Mouse (Mus musculus) forebrain, postnatal 0 days (tissue): ENCODE results near the gene Ypel5. TPM values are rescaled to one million over a fixed set of nuclear protein-coding genes. Genes with fewer than 3 reads are reported as not detected.

Source experiments
- ATAC-seq: fragments of 200-750 bp; cut with Nextera tagmentation; 2 replicates; pipeline ENCODE4 v1.8.0; 2017; ENCODE audit warnings: mild to moderate bottlenecking, moderate library complexity
- DNase-seq: peaks from one replicate; pipeline ENCODE4 v3.0.0-alpha.2; 2015
- H3K27ac ChIP-seq: fragments of 300-500 bp; sonication (generic); 2 replicates; pipeline ENCODE4 v1.5.1; 2014; ENCODE audit warnings: low read depth, mild to moderate bottlenecking, antibody characterized with exemption, low read length, moderate library complexity, mixed read lengths
- H3K27me3 ChIP-seq: fragments of 300-500 bp; sonication (generic); 2 replicates; pipeline ENCODE4 v1.6.1; 2014; ENCODE audit warnings: mild to moderate bottlenecking, low read length, mixed read lengths; ENCODE audit not compliant: insufficient read depth
- H3K36me3 ChIP-seq: fragments of 300-500 bp; sonication (generic); 2 replicates; pipeline ENCODE4 v1.6.1; 2014; ENCODE audit warnings: mild to moderate bottlenecking, moderate library complexity; ENCODE audit not compliant: insufficient read depth
- H3K4me1 ChIP-seq: fragments of 300-500 bp; sonication (generic); 2 replicates; pipeline ENCODE4 v1.6.1; 2014; ENCODE audit warnings: antibody characterized with exemption; ENCODE audit not compliant: insufficient read depth
- H3K4me2 ChIP-seq: fragments of 300-500 bp; sonication (generic); 2 replicates; pipeline ENCODE4 v1.6.1; 2014; ENCODE audit warnings: low read depth, mild to moderate bottlenecking, moderate library complexity
- H3K4me3 ChIP-seq: fragments of 300-500 bp; sonication (generic); 2 replicates; pipeline ENCODE4 v1.5.1; 2014; ENCODE audit warnings: low read depth, low read length, mixed read lengths
- H3K9ac ChIP-seq: fragments of 300-500 bp; sonication (generic); 2 replicates; pipeline ENCODE4 v1.6.1; 2014; ENCODE audit warnings: mild to moderate bottlenecking
- H3K9me3 ChIP-seq: fragments of 300-500 bp; sonication (generic); 2 replicates; pipeline ENCODE4 v1.6.1; 2016; ENCODE audit warnings: low read length
- CTCF ChIP-seq: sonication (generic); IDR thresholded peaks from 2 replicates; pipeline ENCODE4 v1.5.1; 2016; ENCODE audit warnings: antibody characterized with exemption, control low read depth, low read depth
- WGBS: fragments of 180-500 bp; shearing (Covaris S2); extraction: QIAGEN DNeasy Blood & Tissue Kit; methylation state at CpG from one replicate; pipeline ENCODE4 v1.1.7; 2014; 5-methylcytosine and 5-hydroxymethylcytosine counted together
- polyA plus RNA-seq: library from polyadenylated mRNA; unstranded; fragments of >200 nt; fragmentation: Nextera tagmentation; extraction: Ambion mirVana; gene quantifications from 2 replicates; pipeline ENCODE4 v1.2.1, GENCODE M21; 2015
- total RNA-seq: library from RNA; depleted of rRNA; stranded (reverse); fragments of >200 nt; gene quantifications from 2 replicates; pipeline ENCODE4 v1.2.3, GENCODE M21; 2014

The Ypel5 gene
- total and polyA plus RNA-seq, 2 experiments from 2014 or later = 73.5 to 128 TPM

- no peak for DNase-seq
- no peak for TF ChIP-seq CTCF
- no peak for ATAC-seq
Measured at GRCm38 (mm10) chr17:72878979-72879378, 42.7 kb downstream of the Ypel5 start.

DNA sequence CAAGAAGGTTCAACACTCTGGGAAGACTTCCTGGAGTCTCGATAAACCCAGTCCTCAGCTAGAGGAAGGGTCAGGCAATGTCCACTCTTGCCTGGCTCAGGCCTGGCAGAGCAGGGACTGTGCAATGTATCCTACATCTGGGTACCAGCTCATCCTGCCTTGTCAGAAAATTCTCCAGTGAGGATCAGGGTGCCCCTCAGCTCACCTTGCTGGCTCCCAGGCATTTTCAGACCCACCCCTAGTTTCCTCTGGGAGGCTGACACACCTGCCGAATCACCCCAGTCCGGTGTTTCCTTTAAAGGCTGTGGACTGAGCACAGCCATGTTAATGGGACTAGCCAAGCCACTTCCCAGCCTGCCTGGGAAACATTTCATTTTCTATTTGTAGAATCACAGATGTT, 43.9 kb downstream of the Ypel5 start:
- no peak for TF ChIP-seq CTCF
- Histone ChIP-seq H3K4me1 (no peaks in the 10 kb centered on the region), H3K27me3 (no peaks in the 10 kb centered on the region), H3K27ac (no peak overlapping the region), H3K36me3 (no peaks in the 10 kb centered on the region), H3K9ac (no peak overlapping the region), H3K4me3 (no peak overlapping the region), H3K9me3 (no peaks in the 10 kb centered on the region), H3K4me2 (no peak overlapping the region)
- DNase-seq = no peak
- no peak for ATAC-seq
- WGBS = 82% methylated on average over 3 of the region's 3 CpGs

More at GRCm38 (mm10) chr17:72878979-72879378, 42.7 kb downstream of the Ypel5 start:
- Histone ChIP-seq H3K4me2 (no peak overlapping the region), H3K9ac (no peak overlapping the region), H3K4me3 (no peak overlapping the region), H3K9me3 (peaks cover 4% of the 10 kb centered on the region; the same call in 1 of the 2 replicates), H3K27ac (no peak overlapping the region), H3K4me1 (no peaks in the 10 kb centered on the region), H3K27me3 (no peaks in the 10 kb centered on the region), H3K36me3 (no peaks in the 10 kb centered on the region)
- WGBS = 93% methylated on average over 9 of the region's 9 CpGs

- no peaks in the 10 kb centered on the region for H3K9me3 ChIP-seq
- no peak for ATAC-seq
- no peak overlapping the region for H3K4me2 ChIP-seq
- WGBS = 66% methylated on average over 3 of the region's 3 CpGs
- no peaks in the 10 kb centered on the region for H3K36me3 ChIP-seq
- H3K9ac ChIP-seq = no peak overlapping the region
- no peak for DNase-seq
- no peaks in the 10 kb centered on the region for H3K27me3 ChIP-seq
- H3K27ac ChIP-seq = no peak overlapping the region
- TF ChIP-seq CTCF = no peak
- H3K4me1 ChIP-seq = no peaks in the 10 kb centered on the region
- no peak overlapping the region for H3K4me3 ChIP-seq
Measured at GRCm38 (mm10) chr17:72881051-72881450, 44.8 kb downstream of the Ypel5 start.

DNA sequence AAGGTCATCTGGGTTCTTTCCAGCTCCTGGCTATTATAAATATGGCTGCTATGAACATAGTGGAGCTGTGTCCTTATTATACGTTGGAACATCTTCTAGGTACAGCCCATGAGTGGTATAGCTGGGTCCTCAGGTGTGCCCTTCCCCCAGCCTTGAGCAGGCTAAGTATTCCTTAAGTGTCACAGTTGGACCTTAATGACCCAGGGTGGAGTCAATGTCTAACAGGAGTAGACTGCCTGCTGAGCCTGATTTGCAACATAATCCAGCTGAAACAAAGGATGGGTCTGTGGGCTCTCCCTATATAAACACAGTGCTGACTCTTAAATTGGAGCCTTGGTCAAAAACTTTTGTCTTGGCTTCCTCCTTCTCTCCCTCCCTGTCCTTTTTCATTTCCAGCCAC, 45.6 kb downstream of the Ypel5 start:
- no peak overlapping the region for H3K27ac ChIP-seq
- 45% methylated on average over 1 of the region's 1 CpGs for WGBS
- no peak for ATAC-seq
- no peak for DNase-seq
- H3K36me3 ChIP-seq = no peaks in the 10 kb centered on the region
- no peak overlapping the region for H3K4me2 ChIP-seq
- no peak overlapping the region for H3K4me3 ChIP-seq
- H3K9ac ChIP-seq = no peak overlapping the region
- H3K9me3 ChIP-seq = no peaks in the 10 kb centered on the region
- no peaks in the 10 kb centered on the region for H3K27me3 ChIP-seq
- TF ChIP-seq CTCF = no peak
- H3K4me1 ChIP-seq = no peaks in the 10 kb centered on the region

GRCm38 (mm10) chr17:72889556-72890397, 53.5 kb downstream of the Ypel5 start:
- Histone ChIP-seq H3K36me3 (no peaks in the 10 kb centered on the region), H3K4me3 (no peak overlapping the region), H3K4me1 (no peaks in the 10 kb centered on the region), H3K4me2 (peak overlapping the region; percentile 22; the same call in 1 of the 2 replicates), H3K27ac (no peak overlapping the region), H3K27me3 (no peaks in the 10 kb centered on the region; the same call in 1 of the 2 replicates), H3K9ac (no peak overlapping the region), H3K9me3 (no peaks in the 10 kb centered on the region)
- WGBS = 8% methylated on average over 20 of the region's 20 CpGs
- peak; percentile 96 for ATAC-seq
- peak; percentile 90 for DNase-seq
- peak; percentile 84 for TF ChIP-seq CTCF

DNA sequence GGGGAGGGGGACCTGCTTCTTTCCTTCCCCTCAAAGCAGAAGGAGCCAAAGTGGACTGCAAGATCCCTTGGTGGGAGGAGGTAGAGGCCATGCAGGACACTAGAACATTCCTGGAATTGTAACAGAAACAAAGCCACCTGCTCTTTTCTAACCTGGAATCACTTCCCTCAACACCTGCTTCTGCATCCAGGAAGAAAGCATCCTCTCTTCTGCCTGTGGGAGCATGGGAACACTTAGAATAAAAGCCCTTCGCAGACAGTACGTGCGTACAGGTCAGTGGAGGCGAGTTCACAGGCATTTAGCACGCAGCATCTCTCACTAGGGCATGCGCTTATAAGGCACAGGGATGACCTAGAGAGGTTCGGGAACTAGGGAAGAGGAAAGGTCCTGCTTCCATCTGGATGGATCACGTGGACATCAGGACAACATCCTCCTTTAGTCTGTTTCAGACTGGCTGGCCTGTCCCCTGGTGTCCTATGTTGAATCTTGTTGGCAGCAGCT, 54.2 kb downstream of the Ypel5 start:
- ATAC-seq = peak; percentile 38
- no peaks in the 10 kb centered on the region for H3K9me3 ChIP-seq
- no peak overlapping the region for H3K9ac ChIP-seq
- H3K36me3 ChIP-seq = no peaks in the 10 kb centered on the region
- peak; percentile 18 for DNase-seq
- H3K4me3 ChIP-seq = no peak overlapping the region
- 55% methylated on average over 8 of the region's 8 CpGs for WGBS
- H3K27ac ChIP-seq = no peak overlapping the region
- H3K27me3 ChIP-seq = no peaks in the 10 kb centered on the region; the same call in 1 of the 2 replicates
- no peak overlapping the region for H3K4me2 ChIP-seq
- H3K4me1 ChIP-seq = no peaks in the 10 kb centered on the region
- no peak for TF ChIP-seq CTCF

GRCm38 (mm10) chr17:72891556-72891955, 55.3 kb downstream of the Ypel5 start:
- 93% methylated on average over 6 of the region's 6 CpGs for WGBS
- H3K4me3 ChIP-seq = no peak overlapping the region
- no peak overlapping the region for H3K4me2 ChIP-seq
- H3K9ac ChIP-seq = no peak overlapping the region
- H3K9me3 ChIP-seq = no peaks in the 10 kb centered on the region
- TF ChIP-seq CTCF = no peak
- ATAC-seq (no peak), DNase-seq (no peak)
- no peaks in the 10 kb centered on the region; the same call in 1 of the 2 replicates for H3K27me3 ChIP-seq
- H3K36me3 ChIP-seq = no peaks in the 10 kb centered on the region
- no peak overlapping the region for H3K27ac ChIP-seq
- H3K4me1 ChIP-seq = no peaks in the 10 kb centered on the region
